Mouse (Mus musculus): ENCODE measurements around the gene Tub. TPM values are rescaled to one million over a fixed set of nuclear protein-coding genes. Genes with fewer than 3 reads are reported as not detected.

Tub gene
- polyA plus RNA-seq, 1 experiment from 2014 or later = 0.29 TPM

DNA sequence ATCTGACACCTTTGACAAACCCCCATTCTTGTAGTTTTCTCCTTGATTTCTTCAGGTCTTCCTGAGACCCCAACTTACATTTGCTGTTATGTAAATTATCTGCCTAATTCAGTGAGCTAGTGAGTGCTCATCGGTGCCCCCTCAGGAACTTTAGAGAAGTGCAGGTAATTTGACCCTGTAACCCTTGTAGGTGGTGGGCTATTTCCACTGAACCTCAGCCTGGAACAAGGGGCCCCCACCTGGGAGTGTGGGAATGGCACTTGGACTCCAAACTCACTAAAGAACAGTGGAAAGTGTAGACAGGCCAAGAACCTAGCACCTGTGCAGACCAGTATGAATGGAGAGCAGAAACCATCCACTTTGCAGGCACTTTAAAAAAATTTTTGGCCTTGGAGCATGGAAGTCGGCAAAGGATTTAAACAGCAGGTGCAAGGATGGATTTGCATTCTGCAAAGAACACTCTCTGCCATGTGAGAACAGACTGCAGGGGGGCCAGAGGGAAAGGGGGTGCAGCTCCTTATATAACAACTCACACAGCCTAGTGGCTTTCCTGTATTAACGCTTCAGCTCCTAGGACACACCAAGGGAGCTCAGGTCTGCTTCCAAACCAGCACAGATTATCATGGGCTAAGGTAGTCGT is 50.3 kb downstream of the Tub start:
- WGBS = 45% methylated on average over 4 of the region's 4 CpGs

GRCm38 (mm10) chr7:109001971-109002370 is 51.8 kb downstream of the Tub start:
- WGBS = 76% methylated on average over 4 of the region's 4 CpGs
- Histone ChIP-seq H3K9me3 (ENCODE audit: control insufficient read depth, low read length) (no peaks in the 10 kb centered on the region), H3K36me3 (ENCODE audit: control insufficient read depth, insufficient read depth, low read length) (no peaks in the 10 kb centered on the region), H3K4me2 (no peak overlapping the region), H3K9ac (ENCODE audit: low read depth, low read length) (no peak overlapping the region), H3K4me1 (replicated peaks; ENCODE audit: control insufficient read depth, insufficient read depth, low read length) (no peaks in the 10 kb centered on the region), H3K27ac (ENCODE audit: low read depth, low read length) (no peak overlapping the region), H3K4me3 (ENCODE audit: low read depth, low read length) (no peak overlapping the region), H3K27me3 (replicated peaks; ENCODE audit: control insufficient read depth, insufficient read depth, low read length) (no peaks in the 10 kb centered on the region)
- no peak for ATAC-seq (replicated peaks; ENCODE audit: low FRiP score)
- DNase-seq (ENCODE audit: low spot score) = no peak

More for the DNA sequence above, 50.3 kb downstream of the Tub start:
- Histone ChIP-seq H3K27ac (ENCODE audit: low read depth, low read length) (no peak overlapping the region), H3K27me3 (replicated peaks; ENCODE audit: control insufficient read depth, insufficient read depth, low read length) (no peaks in the 10 kb centered on the region), H3K4me3 (ENCODE audit: low read depth, low read length) (no peak overlapping the region), H3K4me2 (no peak overlapping the region), H3K9me3 (ENCODE audit: control insufficient read depth, low read length) (no peaks in the 10 kb centered on the region), H3K36me3 (ENCODE audit: control insufficient read depth, insufficient read depth, low read length) (no peaks in the 10 kb centered on the region), H3K4me1 (replicated peaks; ENCODE audit: control insufficient read depth, insufficient read depth, low read length) (no peaks in the 10 kb centered on the region), H3K9ac (ENCODE audit: low read depth, low read length) (no peak overlapping the region)
- DNase-seq (ENCODE audit: low spot score) (no peak), ATAC-seq (replicated peaks; ENCODE audit: low FRiP score) (no peak)

- Histone ChIP-seq H3K27me3 (replicated peaks; ENCODE audit: control insufficient read depth, insufficient read depth, low read length) (no peaks in the 10 kb centered on the region), H3K27ac (ENCODE audit: low read depth, low read length) (no peak overlapping the region), H3K9ac (ENCODE audit: low read depth, low read length) (no peak overlapping the region), H3K36me3 (ENCODE audit: control insufficient read depth, insufficient read depth, low read length) (no peaks in the 10 kb centered on the region), H3K9me3 (ENCODE audit: control insufficient read depth, low read length) (no peaks in the 10 kb centered on the region), H3K4me1 (replicated peaks; ENCODE audit: control insufficient read depth, insufficient read depth, low read length) (no peaks in the 10 kb centered on the region), H3K4me2 (no peak overlapping the region), H3K4me3 (ENCODE audit: low read depth, low read length) (no peak overlapping the region)
- ATAC-seq (replicated peaks; ENCODE audit: low FRiP score) (no peak), DNase-seq (ENCODE audit: low spot score) (no peak)
- 22% methylated on average over 3 of the region's 3 CpGs for WGBS
Observed at GRCm38 (mm10) chr7:109003653-109004052, 53.5 kb downstream of the Tub start.

GRCm38 (mm10) chr7:109009260-109009659 is 59.1 kb downstream of the Tub start:
- Histone ChIP-seq H3K9me3 (ENCODE audit: control insufficient read depth, low read length) (no peaks in the 10 kb centered on the region), H3K4me1 (replicated peaks; ENCODE audit: control insufficient read depth, insufficient read depth, low read length) (no peaks in the 10 kb centered on the region), H3K27ac (ENCODE audit: low read depth, low read length) (no peak overlapping the region), H3K9ac (ENCODE audit: low read depth, low read length) (no peak overlapping the region), H3K4me2 (no peak overlapping the region), H3K27me3 (replicated peaks; ENCODE audit: control insufficient read depth, insufficient read depth, low read length) (peaks cover 40% of the 10 kb centered on the region), H3K4me3 (ENCODE audit: low read depth, low read length) (no peak overlapping the region), H3K36me3 (ENCODE audit: control insufficient read depth, insufficient read depth, low read length) (no peaks in the 10 kb centered on the region)
- 91% methylated on average over 1 of the region's 1 CpGs for WGBS
- no peak for ATAC-seq (replicated peaks; ENCODE audit: low FRiP score)
- no peak for DNase-seq (ENCODE audit: low spot score)

GRCm38 (mm10) chr7:109010720-109011595 is 60.8 kb downstream of the Tub start:
- H3K36me3 ChIP-seq (ENCODE audit: control insufficient read depth, insufficient read depth, low read length) = no peaks in the 10 kb centered on the region
- peak overlapping the region; percentile 22; the same call in 1 of the 2 replicates for H3K9ac ChIP-seq (ENCODE audit: low read depth, low read length)
- DNase-seq (ENCODE audit: low spot score) (peak; percentile 38), ATAC-seq (replicated peaks; ENCODE audit: low FRiP score) (peak; percentile 26; the same call in 1 of the 2 replicates)
- H3K27ac ChIP-seq (ENCODE audit: low read depth, low read length) = no peak overlapping the region
- H3K4me1 ChIP-seq (replicated peaks; ENCODE audit: control insufficient read depth, insufficient read depth, low read length) = no peaks in the 10 kb centered on the region
- H3K4me3 ChIP-seq (ENCODE audit: low read depth, low read length) = peak overlapping the region; percentile 52
- WGBS = 2% methylated on average over 82 of the region's 82 CpGs
- peak overlapping the region; percentile 64 for H3K4me2 ChIP-seq
- H3K9me3 ChIP-seq (ENCODE audit: control insufficient read depth, low read length) = no peaks in the 10 kb centered on the region
- peaks cover 40% of the 10 kb centered on the region for H3K27me3 ChIP-seq (replicated peaks; ENCODE audit: control insufficient read depth, insufficient read depth, low read length)

GRCm38 (mm10) chr7:109011596-109012180 is 61.5 kb downstream of the Tub start:
- Histone ChIP-seq H3K4me1 (replicated peaks; ENCODE audit: control insufficient read depth, insufficient read depth, low read length) (no peaks in the 10 kb centered on the region), H3K9me3 (ENCODE audit: control insufficient read depth, low read length) (no peaks in the 10 kb centered on the region), H3K27ac (ENCODE audit: low read depth, low read length) (no peak overlapping the region), H3K4me2 (no peak overlapping the region), H3K36me3 (ENCODE audit: control insufficient read depth, insufficient read depth, low read length) (no peaks in the 10 kb centered on the region), H3K27me3 (replicated peaks; ENCODE audit: control insufficient read depth, insufficient read depth, low read length) (peaks cover 40% of the 10 kb centered on the region), H3K4me3 (ENCODE audit: low read depth, low read length) (no peak overlapping the region), H3K9ac (ENCODE audit: low read depth, low read length) (no peak overlapping the region)
- no peak for DNase-seq (ENCODE audit: low spot score)
- no peak for ATAC-seq (replicated peaks; ENCODE audit: low FRiP score)
- 49% methylated on average over 8 of the region's 8 CpGs for WGBS

GRCm38 (mm10) chr7:109012575-109012974 is 62.4 kb downstream of the Tub start:
- ATAC-seq (replicated peaks; ENCODE audit: low FRiP score) = no peak
- no peaks in the 10 kb centered on the region for H3K9me3 ChIP-seq (ENCODE audit: control insufficient read depth, low read length)
- no peaks in the 10 kb centered on the region for H3K4me1 ChIP-seq (replicated peaks; ENCODE audit: control insufficient read depth, insufficient read depth, low read length)
- H3K36me3 ChIP-seq (ENCODE audit: control insufficient read depth, insufficient read depth, low read length) = no peaks in the 10 kb centered on the region
- H3K27me3 ChIP-seq (replicated peaks; ENCODE audit: control insufficient read depth, insufficient read depth, low read length) = peaks cover 40% of the 10 kb centered on the region
- WGBS = 72% methylated on average over 1 of the region's 1 CpGs
- DNase-seq (ENCODE audit: low spot score) = no peak
- H3K9ac ChIP-seq (ENCODE audit: low read depth, low read length) = no peak overlapping the region
- H3K4me3 ChIP-seq (ENCODE audit: low read depth, low read length) = no peak overlapping the region
- no peak overlapping the region for H3K4me2 ChIP-seq
- H3K27ac ChIP-seq (ENCODE audit: low read depth, low read length) = no peak overlapping the region

DNA sequence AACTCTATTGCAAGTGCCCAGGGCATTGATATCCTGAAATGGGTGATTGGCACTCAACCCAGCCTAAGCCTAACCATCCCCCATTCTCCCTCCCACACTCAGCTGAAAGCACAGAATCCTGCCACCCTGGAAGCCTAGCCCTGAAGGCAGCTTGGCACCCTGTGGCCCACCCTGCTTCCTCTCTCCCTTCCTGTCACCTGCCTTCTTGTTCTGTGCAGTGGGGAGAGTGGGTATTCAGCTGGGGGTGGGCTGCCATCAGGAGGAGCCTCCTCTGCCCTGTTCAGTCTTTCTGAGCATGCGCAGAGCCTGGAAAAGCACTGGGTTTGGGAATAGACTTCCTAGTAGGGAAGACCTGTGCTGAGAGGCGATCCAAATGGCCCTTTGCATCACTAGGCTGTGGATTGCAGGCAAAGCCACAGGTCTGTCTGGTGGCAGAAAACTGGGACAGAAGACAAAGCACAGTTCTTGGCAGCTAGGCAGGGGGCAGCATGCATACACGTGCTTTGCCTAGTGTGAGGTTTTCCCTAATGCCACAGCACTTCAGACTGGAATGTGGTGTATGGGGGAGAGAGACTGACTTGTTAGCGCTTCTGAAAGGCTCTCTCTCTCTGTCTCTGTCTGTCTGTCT is 63.0 kb downstream of the Tub start:
- Histone ChIP-seq H3K27me3 (replicated peaks; ENCODE audit: control insufficient read depth, insufficient read depth, low read length) (peaks cover 40% of the 10 kb centered on the region), H3K27ac (ENCODE audit: low read depth, low read length) (no peak overlapping the region), H3K4me3 (ENCODE audit: low read depth, low read length) (no peak overlapping the region), H3K4me1 (replicated peaks; ENCODE audit: control insufficient read depth, insufficient read depth, low read length) (no peaks in the 10 kb centered on the region), H3K9me3 (ENCODE audit: control insufficient read depth, low read length) (no peaks in the 10 kb centered on the region), H3K9ac (ENCODE audit: low read depth, low read length) (no peak overlapping the region), H3K36me3 (ENCODE audit: control insufficient read depth, insufficient read depth, low read length) (no peaks in the 10 kb centered on the region), H3K4me2 (no peak overlapping the region)
- ATAC-seq (replicated peaks; ENCODE audit: low FRiP score) = no peak
- DNase-seq (ENCODE audit: low spot score) = no peak
- WGBS = 48% methylated on average over 4 of the region's 4 CpGs

Measured in liver, embryonic 11.5 days (tissue).